Mouse (Mus musculus): ENCODE results near the gene Wasl.
A peak's percentile ranks its signal among the peaks of the same experiment; 100 is the strongest.

Wasl gene

GRCm38 (mm10) chr6:24647103-24647691, 17.6 kb downstream of the Wasl start:
- no peak for DNase-seq (ENCODE audit: extremely low read depth, insufficient read length, low spot score)

GRCm38 (mm10) chr6:24645346-24646053, 19.3 kb downstream of the Wasl start:
- no peak for DNase-seq (ENCODE audit: extremely low read depth, insufficient read length, low spot score)

GRCm38 (mm10) chr6:24642960-24643359, 21.8 kb downstream of the Wasl start:
- no peak for DNase-seq (ENCODE audit: extremely low read depth, insufficient read length, low spot score)

- no peak for DNase-seq (ENCODE audit: extremely low read depth, insufficient read length, low spot score)
Measured at GRCm38 (mm10) chr6:24642161-24642560, 22.6 kb downstream of the Wasl start.

- no peak for DNase-seq (ENCODE audit: extremely low read depth, insufficient read length, low spot score)
Measured at GRCm38 (mm10) chr6:24641286-24641685, 23.5 kb downstream of the Wasl start.

- no peak for DNase-seq (ENCODE audit: extremely low read depth, insufficient read length, low spot score)
Measured at GRCm38 (mm10) chr6:24635814-24636213, 29.0 kb downstream of the Wasl start.

GRCm38 (mm10) chr6:24634065-24634464, 30.7 kb downstream of the Wasl start:
- no peak for DNase-seq (ENCODE audit: extremely low read depth, insufficient read length, low spot score)

- DNase-seq (ENCODE audit: extremely low read depth, insufficient read length, low spot score), result no peak
Measured at GRCm38 (mm10) chr6:24632061-24632460, 32.7 kb downstream of the Wasl start.

- DNase-seq (ENCODE audit: extremely low read depth, insufficient read length, low spot score), result peak; percentile 25
Measured at GRCm38 (mm10) chr6:24628499-24628898, 36.3 kb downstream of the Wasl start.

GRCm38 (mm10) chr6:24627586-24628030, 37.2 kb downstream of the Wasl start:
- DNase-seq (ENCODE audit: extremely low read depth, insufficient read length, low spot score), result peak; percentile 34

GRCm38 (mm10) chr6:24622098-24622497, 42.7 kb downstream of the Wasl start:
- DNase-seq (ENCODE audit: extremely low read depth, insufficient read length, low spot score), result no peak

GRCm38 (mm10) chr6:24620936-24621335, 43.9 kb downstream of the Wasl start:
- no peak for DNase-seq (ENCODE audit: extremely low read depth, insufficient read length, low spot score)

GRCm38 (mm10) chr6:24619285-24620045, 45.3 kb downstream of the Wasl start:
- no peak for DNase-seq (ENCODE audit: extremely low read depth, insufficient read length, low spot score)

GRCm38 (mm10) chr6:24616746-24617145, 48.1 kb downstream of the Wasl start:
- no peak for DNase-seq (ENCODE audit: extremely low read depth, insufficient read length, low spot score)

GRCm38 (mm10) chr6:24613918-24614317, 50.9 kb downstream of the Wasl start:
- no peak for DNase-seq (ENCODE audit: extremely low read depth, insufficient read length, low spot score)

- no peak for DNase-seq (ENCODE audit: extremely low read depth, insufficient read length, low spot score)
Measured at GRCm38 (mm10) chr6:24613346-24613745, 51.5 kb downstream of the Wasl start.

GRCm38 (mm10) chr6:24612074-24612755, 52.6 kb downstream of the Wasl start:
- no peak for DNase-seq (ENCODE audit: extremely low read depth, insufficient read length, low spot score)

GRCm38 (mm10) chr6:24610358-24610757, 54.5 kb downstream of the Wasl start:
- DNase-seq (ENCODE audit: extremely low read depth, insufficient read length, low spot score), result no peak

GRCm38 (mm10) chr6:24609531-24609930, 55.3 kb downstream of the Wasl start:
- no peak for DNase-seq (ENCODE audit: extremely low read depth, insufficient read length, low spot score)

GRCm38 (mm10) chr6:24608682-24609081, 56.1 kb downstream of the Wasl start:
- no peak for DNase-seq (ENCODE audit: extremely low read depth, insufficient read length, low spot score)

GRCm38 (mm10) chr6:24608129-24608528, 56.7 kb downstream of the Wasl start:
- no peak for DNase-seq (ENCODE audit: extremely low read depth, insufficient read length, low spot score)

Measured in 3134 (cell line).